In genomic region chr4:76380312-76380917, GRCm38 (mm10) we compare ENCODE assay signal across 12 mouse cellular contexts.
DNase-seq lines count a peak whose midpoint lies in the region; ATAC-seq and TF ChIP-seq lines count a peak whose summit lies in the region.
"Had no signal": no experiment of that assay in that cellular context is flagged by ENCODE, and none has a peak within 500 bp of the region (broad histone marks: within the 10 kb centered on the region; RNA-seq: fewer than 3 reads in every experiment).

No protein-coding gene starts in this region.

- peak; percentile 20 to 32 for DNase-seq in left cerebral cortex, adult 2 months (ENCODE audit: extremely low spot score in 1 of 2, low spot score in 2 of 2)
- no peak for DNase-seq in left cerebral cortex, postnatal 4 days
- peak; percentile 44 to 51 for DNase-seq in left cerebral cortex, postnatal 14 days (ENCODE audit: low spot score in 2 of 2)
- peak; percentile 55 for DNase-seq in right cerebral cortex, postnatal 25 days
- no peak for DNase-seq in limb, embryonic 10.5 days (ENCODE audit: low spot score)
- no peak for DNase-seq in heart, postnatal 36 days
- DNase-seq in liver, postnatal 0 days, result no peak
- DNase-seq: heart, postnatal 14 days; kidney, postnatal 36 days; lung, adult 2 months; thymus, postnatal 4 days had no signal

- H3K4me3 ChIP-seq in left cerebral cortex, adult 2 months, result no peak overlapping the region
- no peak overlapping the region for H3K4me3 ChIP-seq in hindbrain, embryonic 15.5 days
- no peak overlapping the region for H3K4me3 ChIP-seq in limb, embryonic 10.5 days
- H3K4me3 ChIP-seq in liver, postnatal 0 days (ENCODE audit: low read depth, low read length), result no peak overlapping the region

- H3K9me3 ChIP-seq in hindbrain, embryonic 15.5 days, result no peaks in the 10 kb centered on the region
- H3K9me3 ChIP-seq in limb, embryonic 10.5 days (replicated peaks), result no peaks in the 10 kb centered on the region
- H3K9me3 ChIP-seq in liver, postnatal 0 days (ENCODE audit: low read length), result no peaks in the 10 kb centered on the region

- H3K4me2 ChIP-seq in hindbrain, embryonic 15.5 days, result no peak overlapping the region
- no peak overlapping the region for H3K4me2 ChIP-seq in liver, postnatal 0 days (ENCODE audit: low read depth, low read length)

- 41% methylated on average over 6 of the region's 6 CpGs for WGBS in hindbrain, embryonic 15.5 days
- WGBS in limb, embryonic 10.5 days, result 90% methylated on average over 6 of the region's 6 CpGs
- WGBS in liver, postnatal 0 days (ENCODE audit: insufficient replicate concordance), result 80% methylated on average over 6 of the region's 6 CpGs

- intact Hi-C loops in left cerebral cortex, adult 2 months (cut with DNase I), result no loop called here
- intact Hi-C loops in left cerebral cortex, postnatal 4 days (cut with DNase I), result no loop called here
- intact Hi-C loops in left cerebral cortex, postnatal 14 days (cut with DNase I), result no loop called here
- intact Hi-C loops in heart, postnatal 36 days (cut with DNase I), result no loop called here

- no peak for TF ChIP-seq CTCF in left cerebral cortex, adult 2 months (IDR thresholded peaks at IDR 0.05)
- no peak for TF ChIP-seq CTCF in liver, postnatal 0 days (IDR thresholded peaks at IDR 0.05; ENCODE audit: low read depth)

- ATAC-seq in hindbrain, embryonic 15.5 days (ENCODE audit: low FRiP score, low read depth), result peak; percentile 47; the same call in 1 of the 2 replicates
- no peak for ATAC-seq in liver, postnatal 0 days

- H3K27ac ChIP-seq in left cerebral cortex, adult 2 months, result peak overlapping the region; percentile 51; the same call in 1 of the 2 replicates
- no peak overlapping the region for H3K27ac ChIP-seq in hindbrain, embryonic 15.5 days (replicated peaks)
- H3K27ac ChIP-seq in limb, embryonic 10.5 days, result no peak overlapping the region
- H3K27ac ChIP-seq in liver, postnatal 0 days (ENCODE audit: low read depth), result no peak overlapping the region

- H3K36me3 ChIP-seq in hindbrain, embryonic 15.5 days, result no peaks in the 10 kb centered on the region
- no peaks in the 10 kb centered on the region; the same call in 1 of the 2 replicates for H3K36me3 ChIP-seq in limb, embryonic 10.5 days
- no peaks in the 10 kb centered on the region for H3K36me3 ChIP-seq in liver, postnatal 0 days (replicated peaks; ENCODE audit: insufficient read depth, low read length)

- no peak overlapping the region for H3K9ac ChIP-seq in hindbrain, embryonic 15.5 days
- no peak overlapping the region for H3K9ac ChIP-seq in liver, postnatal 0 days (replicated peaks)

- no peak for TF ChIP-seq EP300 in liver, postnatal 0 days (IDR thresholded peaks at IDR 0.05; ENCODE audit: low read depth)

- H3K4me1 ChIP-seq in hindbrain, embryonic 15.5 days (replicated peaks), result peaks cover 12% of the 10 kb centered on the region
- no peaks in the 10 kb centered on the region for H3K4me1 ChIP-seq in limb, embryonic 10.5 days
- no peaks in the 10 kb centered on the region for H3K4me1 ChIP-seq in liver, postnatal 0 days (ENCODE audit: insufficient read depth)

- H3K27me3 ChIP-seq in hindbrain, embryonic 15.5 days, result no peaks in the 10 kb centered on the region
- H3K27me3 ChIP-seq in limb, embryonic 10.5 days (ENCODE audit: low read depth, poor library complexity, severe bottlenecking), result no peaks in the 10 kb centered on the region
- H3K27me3 ChIP-seq in liver, postnatal 0 days (ENCODE audit: insufficient read depth, low read length), result no peaks in the 10 kb centered on the region

Comparison
In these comparisons a context has a peak if more than half of its experiments do, and no peak if none do; other contexts are left out.
1. DNase-seq: peak in left cerebral cortex, adult 2 months (2 of 2), left cerebral cortex, postnatal 14 days (2 of 2) and right cerebral cortex, postnatal 25 days (single experiment); none in left cerebral cortex, postnatal 4 days (single experiment), limb, embryonic 10.5 days (single experiment), heart, postnatal 36 days (0 of 2) and liver, postnatal 0 days (single experiment).